Mouse (Mus musculus) left cerebral cortex, postnatal 25 days (tissue): Measurements from ENCODE around the gene Olfr1406. TPM values are rescaled to one million over a fixed set of nuclear protein-coding genes. Genes with fewer than 3 reads are reported as not detected.
"Not testable (repeated sequence)": the region's sequence is repeated elsewhere in the genome, so short reads cannot be mapped to it uniquely, and the experiment has no call there.

ENCODE experiments used
- DNase-seq, 2 experiments: peaks; one replicate each; pipeline ENCODE4 v3.0.0; 2022; ENCODE audit warnings: low spot score in 2 of 2, mixed read lengths in 1 of 2
- intact Hi-C: fragments of 180-260 bp; cut with DNase I; formaldehyde crosslinking; loops from one replicate; pipeline ENCODE4 v1.15.1; 2025
- total RNA-seq, 2 experiments: library from RNA; stranded (reverse); gene quantifications; 2 replicates each; pipeline ENCODE4 v1.2.3; 2021

Gene Olfr1406
- not detected for total RNA-seq

DNA sequence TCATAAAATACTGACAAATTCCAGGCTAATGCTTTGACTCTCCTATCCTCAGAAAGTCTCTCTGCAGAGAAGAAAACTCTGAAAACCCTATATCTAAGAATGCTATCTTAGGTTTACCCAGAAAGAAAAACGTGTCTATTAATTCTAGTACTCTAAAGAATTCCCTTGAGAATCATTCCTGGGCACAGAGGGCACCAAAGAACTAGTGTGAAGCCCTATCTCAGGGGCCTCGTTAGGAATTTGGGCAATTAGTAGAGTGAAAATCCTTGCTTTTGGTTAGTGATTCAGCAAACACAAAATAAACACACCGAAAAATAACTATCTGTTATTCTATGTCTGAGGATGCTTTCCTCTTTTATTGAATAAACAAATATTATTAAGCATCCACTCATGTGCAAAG, at the start of gene Olfr1406:
Gene Olfr1406, minus strand, starts transcription at position 101 of the 400 bp plus-strand sequence.
- DNase-seq: no peak
- intact Hi-C loops: no loop called here

DNA sequence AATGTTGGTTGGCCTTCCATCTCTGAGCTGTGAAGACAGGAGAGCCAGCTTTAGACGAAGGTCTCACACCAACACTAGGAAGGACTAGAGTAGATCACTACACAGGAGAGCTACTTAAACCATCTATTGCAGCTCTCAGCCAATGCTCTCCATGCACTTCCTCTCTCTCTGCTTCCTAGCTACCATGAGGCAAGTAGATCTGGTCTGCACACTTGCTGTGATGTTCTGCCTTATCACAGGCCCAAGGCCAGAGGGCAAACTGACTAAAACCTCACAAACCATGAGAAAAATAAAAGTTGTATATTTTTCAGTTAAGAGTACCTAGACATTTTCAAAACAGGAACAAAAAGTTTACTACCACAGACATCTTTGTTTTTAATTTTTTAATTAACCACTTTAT, 46.6 kb upstream of the Olfr1406 start:
- DNase-seq, intact Hi-C loops: not testable (repeated sequence)

- intact Hi-C loops: no loop called here
- DNase-seq: no peak
Measured at GRCm38 (mm10) chr1:173227081-173227480, 36.6 kb upstream of the Olfr1406 start, which contains the start of gene Fcer1a. Fcer1a (minus strand) TSS chr1:173227214.

GRCm38 (mm10) chr1:173216481-173216880, 26.0 kb upstream of the Olfr1406 start:
- no peak for DNase-seq
- intact Hi-C loops: no loop called here

GRCm38 (mm10) chr1:173212092-173212491, 21.7 kb upstream of the Olfr1406 start, which contains the start of gene Olfr1404:
Olfr1404 (plus strand) TSS chr1:173212392.
- no peak for DNase-seq
- intact Hi-C loops: no loop called here

DNA sequence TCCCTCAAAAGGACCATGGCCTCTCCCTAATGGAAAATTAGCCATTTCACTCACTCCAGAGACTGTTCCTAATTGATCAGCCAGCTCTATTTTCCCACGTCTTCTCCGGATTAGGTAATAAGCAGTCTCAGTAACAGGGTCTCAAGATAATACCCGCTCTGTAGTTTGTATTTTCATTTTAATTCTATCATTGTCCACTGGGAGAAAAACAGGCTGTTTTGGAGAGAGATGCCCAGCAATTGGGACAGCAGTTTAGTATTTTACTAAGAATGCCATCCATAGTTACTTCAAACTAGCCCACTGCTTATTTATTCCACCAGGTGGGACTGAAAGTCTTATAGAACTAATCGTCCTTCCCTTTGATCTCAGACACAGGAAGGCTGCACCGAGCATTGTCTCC, 7.1 kb upstream of the Olfr1406 start, which contains the start of gene Olfr218:
Gene Olfr218, plus strand, starts transcription at position 301 of the 400 bp plus-strand sequence.
- intact Hi-C loops: no loop called here
- no peak for DNase-seq

DNA sequence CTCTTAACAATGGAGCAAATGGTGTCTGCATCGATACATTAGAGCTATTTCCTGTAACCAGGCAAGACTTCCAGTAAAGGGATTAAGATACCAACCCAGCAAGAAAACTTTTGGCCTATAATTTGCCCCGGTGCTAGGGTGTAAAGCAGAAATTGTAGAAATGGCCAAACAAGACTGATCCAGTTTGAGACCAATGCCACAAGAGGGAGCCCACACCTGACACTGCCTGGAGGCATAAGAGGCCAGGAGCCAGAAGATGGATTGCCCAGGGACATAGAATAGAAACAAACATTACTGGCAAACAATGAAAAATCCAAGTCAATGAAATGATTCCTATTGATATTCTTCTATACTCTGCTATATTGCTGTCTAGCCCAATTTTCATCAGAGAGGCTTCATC, 5.9 kb upstream of the Olfr1406 start:
- intact Hi-C loops: no loop called here
- DNase-seq: no peak

DNA sequence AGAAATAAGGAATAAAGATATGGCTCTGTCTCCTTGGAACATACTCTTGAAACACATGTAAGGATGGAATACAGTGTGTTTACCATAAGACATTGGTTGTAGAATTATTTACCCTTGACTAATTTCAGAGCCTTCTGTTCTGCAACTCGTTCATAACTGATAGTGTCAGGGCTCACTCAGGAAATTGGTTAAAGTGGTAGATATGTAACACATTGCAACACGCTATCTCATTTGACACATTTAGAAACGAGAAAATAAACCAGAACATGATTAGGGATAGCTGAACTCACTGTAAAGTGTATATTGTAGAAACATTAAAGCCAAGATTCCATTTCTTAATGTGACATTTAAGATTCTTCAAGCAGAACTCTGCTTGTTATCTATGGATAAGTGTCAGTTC, 1.6 kb upstream of the Olfr1406 start:
- no peak for DNase-seq
- intact Hi-C loops: no loop called here

- intact Hi-C loops: no loop called here
- DNase-seq: no peak
Measured at GRCm38 (mm10) chr1:173174154-173174842, 16.1 kb downstream of the Olfr1406 start.

DNA sequence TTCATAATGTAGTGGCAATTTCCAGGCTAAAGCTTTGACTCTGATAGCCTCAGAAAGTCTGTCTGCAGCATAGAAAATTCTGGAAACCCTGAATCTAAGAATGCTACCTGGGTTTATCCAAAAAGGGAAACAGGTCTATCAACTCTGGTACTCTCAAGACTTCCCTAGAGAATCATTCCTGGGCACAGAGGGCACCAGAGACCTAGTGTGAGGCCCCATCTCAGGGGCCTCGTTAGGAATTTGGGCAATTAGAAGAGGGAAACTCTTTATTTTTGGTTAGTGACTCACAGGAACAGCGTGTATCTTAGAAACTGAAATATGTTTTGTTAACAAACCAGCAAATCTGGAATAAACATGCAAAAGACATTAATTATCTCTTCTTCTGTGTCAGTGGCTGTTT, 53.2 kb downstream of the Olfr1406 start, which contains the start of gene Olfr1408:
Gene Olfr1408, minus strand, starts transcription at position 101 of the 400 bp plus-strand sequence.
- no peak for DNase-seq
- intact Hi-C loops: no loop called here

Other genes starting within 250 kb of the Olfr1406 start
- not detected for gene Olfr16, start 240.2 kb downstream of the Olfr1406 start, total RNA-seq
- not detected for gene Olfr1408, start 53.3 kb downstream of the Olfr1406 start, total RNA-seq
- gene Olfr218, start 7.2 kb upstream of the Olfr1406 start, total RNA-seq: not detected
- not detected for gene Olfr1404, start 21.8 kb upstream of the Olfr1406 start, total RNA-seq
- not detected for gene Fcer1a, start 36.6 kb upstream of the Olfr1406 start, total RNA-seq
- gene Olfr418, start 75.4 kb upstream of the Olfr1406 start, total RNA-seq: not detected
- gene Mptx2, start 87.1 kb upstream of the Olfr1406 start, total RNA-seq: not detected
- 100 to 1,000 TPM in 1 of 2 experiments, 10 to 100 TPM in 1; 89.1 to 100 TPM for gene Ackr1, start 143.1 kb upstream of the Olfr1406 start, total RNA-seq
- gene Aim2, start 160.2 kb upstream of the Olfr1406 start, total RNA-seq: 1 to 10 TPM; 1.6 to 2.5 TPM
- 100 to 1,000 TPM; 428 to 459 TPM for gene Cadm3, start 177.1 kb upstream of the Olfr1406 start, total RNA-seq